Mouse (Mus musculus): ENCODE measurements at regions not wholly inside any gene's neighbourhood (a gene's known extent, or its start where the extent isn't known, plus 50 kb on each side); places are given as distances from the start of the nearest gene placed in this dataset.

GRCm38 (mm10) chr1:185049980-185050379 is 50.6 kb upstream of the Mark1 start:
- no peak for TF ChIP-seq POLR2A (IDR thresholded peaks at IDR 0.05; ENCODE audit: extremely low read depth, insufficient read depth, low read length)
- TF ChIP-seq CTCF (IDR thresholded peaks at IDR 0.05; ENCODE audit: low read depth, low read length) = no peak
